ENCODE assay signal across 22 mouse cellular contexts in genomic region chr1:37560356-37560755, GRCm38 (mm10). TPM values are rescaled to one million over a fixed set of nuclear protein-coding genes. Genes with fewer than 3 reads are reported as not detected.
DNase-seq lines count a peak whose midpoint lies in the region; ATAC-seq and TF ChIP-seq lines count a peak whose summit lies in the region.
"Had no signal": no experiment of that assay in that cellular context is flagged by ENCODE, and none has a peak within 500 bp of the region (broad histone marks: within the 10 kb centered on the region; RNA-seq: fewer than 3 reads in every experiment).

No protein-coding gene starts in this region.

- no peak overlapping the region for H3K4me3 ChIP-seq in hindbrain, embryonic 15.5 days
- no peak overlapping the region for H3K4me3 ChIP-seq in hindbrain, embryonic 11.5 days (ENCODE audit: low read depth, low read length)
- H3K4me3 ChIP-seq: embryonic facial prominence, embryonic 10.5 days; limb, embryonic 10.5 days; liver, embryonic 15.5 days; lung, embryonic 15.5 days; neural tube, embryonic 15.5 days; stomach, embryonic 15.5 days had no signal

- H3K36me3 ChIP-seq in hindbrain, embryonic 15.5 days = no peaks in the 10 kb centered on the region
- no peaks in the 10 kb centered on the region for H3K36me3 ChIP-seq in hindbrain, embryonic 11.5 days (ENCODE audit: control insufficient read depth, insufficient read depth, low read length)
- H3K36me3 ChIP-seq: embryonic facial prominence, embryonic 10.5 days; limb, embryonic 10.5 days; liver, embryonic 15.5 days; lung, embryonic 15.5 days; neural tube, embryonic 15.5 days; stomach, embryonic 15.5 days had no signal

- peak; percentile 52 to 68 for DNase-seq in cerebellum, postnatal 10 days
- no peak for DNase-seq in cerebellum, adult 11-12 months
- DNase-seq in hindbrain, embryonic 11.5 days (ENCODE audit: low spot score) = no peak
- DNase-seq in left cerebral cortex, postnatal 4 days = peak; percentile 55
- DNase-seq in left cerebral cortex, adult 8-10 months (ENCODE audit: low spot score in 2 of 2) = no peak
- DNase-seq in brain, embryonic 14.5 days (ENCODE audit: low read depth) = peak; percentile 30
- DNase-seq: adrenal gland, postnatal 14 days; cerebellum, adult 11 months; forebrain, postnatal 0 days; kidney, adult 2 months; liver; right cerebral cortex, adult 18-20 months had no signal

- no peaks in the 10 kb centered on the region for H3K9me3 ChIP-seq in hindbrain, embryonic 15.5 days
- no peaks in the 10 kb centered on the region for H3K9me3 ChIP-seq in hindbrain, embryonic 11.5 days (ENCODE audit: control insufficient read depth, low read length)
- H3K9me3 ChIP-seq: embryonic facial prominence, embryonic 10.5 days; limb, embryonic 10.5 days; liver, embryonic 15.5 days; lung, embryonic 15.5 days; neural tube, embryonic 15.5 days; stomach, embryonic 15.5 days had no signal

- H3K4me2 ChIP-seq in hindbrain, embryonic 15.5 days = no peak overlapping the region
- no peak overlapping the region for H3K4me2 ChIP-seq in hindbrain, embryonic 11.5 days (replicated peaks; ENCODE audit: low read depth, low read length)
- H3K4me2 ChIP-seq: heart, embryonic 11.5 days; liver, embryonic 15.5 days; lung, embryonic 15.5 days; neural tube, embryonic 15.5 days; stomach, embryonic 15.5 days had no signal

- intact Hi-C loops in left cerebral cortex, postnatal 4 days (cut with DNase I) = no loop called here

- no peak for TF ChIP-seq CTCF in brain, embryonic 14.5 days (IDR thresholded peaks at IDR 0.05; ENCODE audit: borderline replicate concordance, extremely low read depth, insufficient read depth, insufficient read length)

- WGBS in hindbrain, embryonic 15.5 days = 52% methylated on average over 4 of the region's 4 CpGs
- WGBS in hindbrain, embryonic 11.5 days = 82% methylated on average over 4 of the region's 4 CpGs

- TF ChIP-seq POLR2A in brain, embryonic 14.5 days (IDR thresholded peaks at IDR 0.05; ENCODE audit: borderline replicate concordance, extremely low read depth, insufficient read depth, insufficient read length, poor library complexity, severe bottlenecking) = no peak

- ATAC-seq in hindbrain, embryonic 15.5 days (ENCODE audit: low FRiP score, low read depth) = 0 out of 2 replicates have a peak, but pooled peaks have one; percentile 19
- no peak for ATAC-seq in hindbrain, embryonic 11.5 days (ENCODE audit: low FRiP score)
- ATAC-seq: CD4-positive, CD25-positive, alpha-beta regulatory T cell, adult 4 months; forebrain, postnatal 0 days had no signal

- H3K27ac ChIP-seq in hindbrain, embryonic 15.5 days (replicated peaks) = no peak overlapping the region
- H3K27ac ChIP-seq in hindbrain, embryonic 11.5 days (ENCODE audit: low read depth, low read length) = no peak overlapping the region
- H3K27ac ChIP-seq: embryonic facial prominence, embryonic 10.5 days; kidney, postnatal 0 days; limb, embryonic 10.5 days; liver, embryonic 15.5 days; lung, embryonic 15.5 days; neural tube, embryonic 15.5 days; stomach, embryonic 15.5 days had no signal

- H3K4me1 ChIP-seq in hindbrain, embryonic 15.5 days (replicated peaks) = peaks cover 8% of the 10 kb centered on the region
- no peaks in the 10 kb centered on the region for H3K4me1 ChIP-seq in hindbrain, embryonic 11.5 days (replicated peaks; ENCODE audit: control insufficient read depth, insufficient read depth, low read length)
- H3K4me1 ChIP-seq: embryonic facial prominence, embryonic 10.5 days; liver, embryonic 15.5 days; lung, embryonic 15.5 days; stomach, embryonic 15.5 days had no signal

- H3K9ac ChIP-seq in hindbrain, embryonic 15.5 days = no peak overlapping the region
- H3K9ac ChIP-seq in hindbrain, embryonic 11.5 days (ENCODE audit: low read depth, low read length) = no peak overlapping the region
- H3K9ac ChIP-seq: forebrain, postnatal 0 days; liver, embryonic 15.5 days; lung, embryonic 15.5 days; neural tube, embryonic 15.5 days; stomach, embryonic 15.5 days had no signal

- H3K27me3 ChIP-seq in hindbrain, embryonic 15.5 days = no peaks in the 10 kb centered on the region
- H3K27me3 ChIP-seq in hindbrain, embryonic 11.5 days (ENCODE audit: control insufficient read depth, insufficient read depth, low read length) = no peaks in the 10 kb centered on the region
- H3K27me3 ChIP-seq: liver, embryonic 15.5 days; lung, embryonic 15.5 days; neural tube, embryonic 15.5 days; stomach, embryonic 15.5 days had no signal

RNA-seq across cellular contexts. Expression of gene Mgat4a, which starts 19.5 kb away (rescaled TPM):
- 9.3 and 12.6 TPM in 2 replicates for polyA plus RNA-seq in hindbrain, embryonic 15.5 days (2015; fragmentation: Nextera tagmentation; extraction: Ambion mirVana)
- 4.4 and 8.7 TPM in 2 replicates for polyA plus RNA-seq in hindbrain, embryonic 11.5 days (2014; fragmentation: Nextera tagmentation; extraction: Ambion mirVana)
- total RNA-seq in left cerebral cortex, postnatal 4 days (2021) = 10 to 100 TPM; 27.0 to 29.0 TPM
- 10 to 100 TPM; 28.8 to 31.9 (median 29.2) TPM for total RNA-seq in left cerebral cortex, adult 8-10 months (2022)
- polyA plus RNA-seq in brain, embryonic 14.5 days (2012; rRNA removed) = 8.2 and 11.6 TPM in 2 replicates

Comparison
In these comparisons a context has a peak if more than half of its experiments do, and no peak if none do; other contexts are left out.
1. DNase-seq: peak in cerebellum, postnatal 10 days (2 of 2), left cerebral cortex, postnatal 4 days (single experiment) and brain, embryonic 14.5 days (single experiment); none in cerebellum, adult 11-12 months (single experiment), hindbrain, embryonic 11.5 days (single experiment) and left cerebral cortex, adult 8-10 months (0 of 2).